Mouse (Mus musculus) stomach, embryonic 14.5 days (tissue): ENCODE data around the gene Gm8857. TPM values are rescaled to one million over a fixed set of nuclear protein-coding genes. Genes with fewer than 3 reads are reported as not detected.
"Not testable (repeated sequence)": the region's sequence is repeated elsewhere in the genome, so short reads cannot be mapped to it uniquely, and the experiment has no call there.

Source experiments
- ATAC-seq: fragments of 200-750 bp; cut with Nextera tagmentation; 2 replicates; pipeline ENCODE4 v1.8.0; 2017; ENCODE audit warnings: low read depth, moderate TSS enrichment; ENCODE audit not compliant: insufficient number of reproducible peaks, insufficient read depth, low FRiP score
- H3K27ac ChIP-seq: fragments of 300-500 bp; sonication (generic); 2 replicates; pipeline ENCODE4 v1.5.1; 2014; ENCODE audit warnings: mild to moderate bottlenecking, low read length, moderate library complexity, mixed read lengths
- H3K27me3 ChIP-seq: fragments of 300-500 bp; sonication (generic); 2 replicates; pipeline ENCODE4 v1.6.1; 2014; ENCODE audit warnings: low read length, control low read depth, mixed read lengths; ENCODE audit not compliant: control insufficient read depth, insufficient read depth
- H3K36me3 ChIP-seq: fragments of 300-500 bp; sonication (generic); 2 replicates; pipeline ENCODE4 v1.6.1; 2014; ENCODE audit warnings: mild to moderate bottlenecking, control low read depth, low read length, moderate library complexity, mixed read lengths; ENCODE audit not compliant: control insufficient read depth, insufficient read depth
- H3K4me1 ChIP-seq: fragments of 300-500 bp; sonication (generic); 2 replicates; pipeline ENCODE4 v1.6.1; 2014; ENCODE audit warnings: low read length, control low read depth, mixed read lengths; ENCODE audit not compliant: control insufficient read depth, insufficient read depth
- H3K4me2 ChIP-seq: fragments of 300-500 bp; sonication (generic); replicated peaks from 2 replicates; pipeline ENCODE4 v1.6.1; 2014; ENCODE audit warnings: low read depth, low read length, control low read depth
- H3K4me3 ChIP-seq: fragments of 300-500 bp; sonication (generic); 2 replicates; pipeline ENCODE4 v1.5.1; 2014; ENCODE audit warnings: low read depth, low read length, control low read depth
- H3K9ac ChIP-seq: fragments of 300-500 bp; sonication (generic); replicated peaks from 2 replicates; pipeline ENCODE4 v1.6.1; 2014; ENCODE audit warnings: low read depth, mild to moderate bottlenecking, control low read depth, low read length, moderate library complexity, mixed read lengths
- H3K9me3 ChIP-seq: fragments of 300-500 bp; sonication (generic); 2 replicates; pipeline ENCODE4 v1.6.1; 2016; ENCODE audit warnings: low read depth, low read length, control low read depth; ENCODE audit not compliant: control insufficient read depth
- WGBS: fragments of 180-500 bp; shearing (Covaris S2); extraction: QIAGEN DNeasy Blood & Tissue Kit; methylation state at CpG from one replicate; pipeline ENCODE4 v1.1.7; 2014; 5-methylcytosine and 5-hydroxymethylcytosine counted together
- polyA plus RNA-seq: library from polyadenylated mRNA; unstranded; fragments of >200 nt; fragmentation: Nextera tagmentation; extraction: Ambion mirVana; gene quantifications from 2 replicates; pipeline ENCODE4 v1.2.1, GENCODE M21; 2014

Gm8857 gene
- not detected in 2 replicates for polyA plus RNA-seq

- H3K4me2 ChIP-seq, H3K4me1 ChIP-seq, H3K9ac ChIP-seq, ATAC-seq, H3K4me3 ChIP-seq, H3K9me3 ChIP-seq, H3K27me3 ChIP-seq, H3K27ac ChIP-seq, H3K36me3 ChIP-seq: not testable (repeated sequence)
- 80% methylated on average over 1 of the region's 3 CpGs for WGBS
These were observed at the start of gene Gm8857, which contains the start of gene Gm8871 for GRCm38 (mm10) chr5:10947505-10947904. Gene Gm8857 (plus strand): TSS chr5:10947807. Gene Gm8871 (plus strand): TSS chr5:10947805.

GRCm38 (mm10) chr5:10953512-10953911 lies 5.9 kb downstream of the Gm8857 start:
- H3K4me3 ChIP-seq, H3K27me3 ChIP-seq, H3K9ac ChIP-seq, H3K9me3 ChIP-seq, H3K36me3 ChIP-seq, H3K4me1 ChIP-seq, ATAC-seq, H3K27ac ChIP-seq, H3K4me2 ChIP-seq: not testable (repeated sequence)
- WGBS: 72% methylated on average over 2 of the region's 2 CpGs

- WGBS: 93% methylated on average over 5 of the region's 8 CpGs
- H3K4me2 ChIP-seq, H3K36me3 ChIP-seq, H3K9me3 ChIP-seq, H3K27me3 ChIP-seq, H3K27ac ChIP-seq, H3K4me3 ChIP-seq, ATAC-seq, H3K4me1 ChIP-seq, H3K9ac ChIP-seq: not testable (repeated sequence)
These were observed 10.4 kb downstream of the Gm8857 start for GRCm38 (mm10) chr5:10958057-10958456.

Other genes with a start within 250 kb of the Gm8857 start
- gene Gm8871, start within 50 bp of the Gm8857 start, polyA plus RNA-seq: not detected in 2 replicates
- gene Gm8879, start 179.8 kb downstream of the Gm8857 start, polyA plus RNA-seq: not detected in 2 replicates
- gene Gm5861, start 235.3 kb downstream of the Gm8857 start, polyA plus RNA-seq: 0.38 TPM in 1 of 2 replicates, not detected in the other